ENCODE assay signal across 8 mouse cellular contexts in the genomic region with DNA sequence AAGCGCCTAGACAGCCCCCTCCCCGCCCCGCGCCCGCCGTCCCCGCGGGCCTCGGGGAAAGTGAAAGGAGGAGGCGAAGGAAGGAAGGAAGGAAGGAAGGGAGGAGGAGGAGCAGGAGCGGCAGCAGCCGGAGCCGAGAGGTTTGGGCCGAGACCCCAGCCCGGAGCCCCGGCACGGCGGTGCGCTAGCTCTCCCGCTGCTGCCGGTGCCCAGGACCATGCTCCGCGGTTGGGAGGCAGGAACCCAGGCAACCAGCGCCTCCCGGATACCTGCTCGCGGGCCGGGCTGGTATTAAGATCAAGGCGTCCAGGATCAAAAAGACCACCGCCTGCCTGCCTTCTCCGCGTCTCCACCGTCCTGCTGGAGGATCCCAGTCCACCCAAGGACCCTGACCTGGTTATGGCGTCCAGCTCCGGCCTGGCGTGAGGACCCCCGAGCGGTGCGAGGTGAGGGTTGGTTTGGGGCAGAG. TPM values are rescaled to one million over a fixed set of nuclear protein-coding genes. Genes with fewer than 3 reads are reported as not detected.
A peak's percentile ranks its signal among the peaks of the same experiment; 100 is the strongest.
DNase-seq lines count a peak whose midpoint lies in the region; ATAC-seq and TF ChIP-seq lines count a peak whose summit lies in the region.

No protein-coding gene starts in this region.

- H3K4me3 ChIP-seq in forebrain, embryonic 10.5 days: peak overlapping the region; percentile 98
- H3K4me3 ChIP-seq in kidney, postnatal 0 days (replicated peaks; ENCODE audit: low read depth, low read length): peak overlapping the region; percentile 96
- peak overlapping the region; percentile 84 for H3K4me3 ChIP-seq in midbrain, embryonic 15.5 days

- H3K9ac ChIP-seq in kidney, postnatal 0 days (ENCODE audit: low read depth, low read length): peak overlapping the region; percentile 93
- peak overlapping the region; percentile 97 for H3K9ac ChIP-seq in midbrain, embryonic 15.5 days

- no peak for TF ChIP-seq CTCF in kidney, postnatal 0 days (IDR thresholded peaks at IDR 0.05; ENCODE audit: low read depth)

- DNase-seq in embryo, embryonic 10 days (ENCODE audit: low spot score): peak; percentile 29
- DNase-seq in embryo, embryonic 10.5 days (ENCODE audit: low spot score): no peak
- peak; percentile 23 to 32 for DNase-seq in B cell, adult 2 months
- DNase-seq in forebrain, embryonic 10.5 days (ENCODE audit: extremely low spot score, low spot score): no peak
- DNase-seq in kidney, postnatal 0 days (ENCODE audit: low spot score): no peak
- DNase-seq in ovary, postnatal 10 days (ENCODE audit: low spot score): no peak
- no peak for DNase-seq in ovary, postnatal 14 days (ENCODE audit: low spot score)

- H3K27ac ChIP-seq in forebrain, embryonic 10.5 days: peak overlapping the region; percentile 96
- peak overlapping the region; percentile 95 for H3K27ac ChIP-seq in kidney, postnatal 0 days
- peak overlapping the region; percentile 98 for H3K27ac ChIP-seq in midbrain, embryonic 15.5 days

- peaks cover 8% of the 10 kb centered on the region for H3K36me3 ChIP-seq in forebrain, embryonic 10.5 days (replicated peaks)
- no peaks in the 10 kb centered on the region for H3K36me3 ChIP-seq in kidney, postnatal 0 days (ENCODE audit: insufficient read depth, low read length)
- no peaks in the 10 kb centered on the region for H3K36me3 ChIP-seq in midbrain, embryonic 15.5 days (replicated peaks)

- ATAC-seq in kidney, postnatal 0 days (replicated peaks; ENCODE audit: low FRiP score, low read depth): no peak
- ATAC-seq in midbrain, embryonic 15.5 days (replicated peaks): no peak

- H3K9me3 ChIP-seq in forebrain, embryonic 10.5 days: no peaks in the 10 kb centered on the region
- H3K9me3 ChIP-seq in kidney, postnatal 0 days (replicated peaks; ENCODE audit: low read length): no peaks in the 10 kb centered on the region
- H3K9me3 ChIP-seq in midbrain, embryonic 15.5 days: no peaks in the 10 kb centered on the region

- H3K4me2 ChIP-seq in kidney, postnatal 0 days (ENCODE audit: low read length): peak overlapping the region; percentile 77
- H3K4me2 ChIP-seq in midbrain, embryonic 15.5 days: peak overlapping the region; percentile 93

- WGBS in forebrain, embryonic 10.5 days: 0% methylated on average over 38 of the region's 39 CpGs
- WGBS in kidney, postnatal 0 days: under 1% methylated on average over 33 of the region's 39 CpGs
- WGBS in midbrain, embryonic 15.5 days: 0% methylated on average over 36 of the region's 39 CpGs

- peaks cover 12% of the 10 kb centered on the region for H3K27me3 ChIP-seq in forebrain, embryonic 10.5 days (ENCODE audit: poor library complexity, severe bottlenecking)
- no peaks in the 10 kb centered on the region for H3K27me3 ChIP-seq in kidney, postnatal 0 days (ENCODE audit: insufficient read depth, low read length)
- no peaks in the 10 kb centered on the region for H3K27me3 ChIP-seq in midbrain, embryonic 15.5 days (replicated peaks)

- peaks cover 81% of the 10 kb centered on the region for H3K4me1 ChIP-seq in forebrain, embryonic 10.5 days
- H3K4me1 ChIP-seq in kidney, postnatal 0 days (replicated peaks; ENCODE audit: insufficient read depth, low read length): peaks cover 37% of the 10 kb centered on the region
- H3K4me1 ChIP-seq in midbrain, embryonic 15.5 days: peaks cover 67% of the 10 kb centered on the region

RNA-seq across cellular contexts. Expression of a gene that starts 0.5 kb away (rescaled TPM):
- polyA plus RNA-seq in forebrain, embryonic 10.5 days (2016; fragmentation: Nextera tagmentation; extraction: Ambion mirVana): 3.9 and 5.0 TPM in 2 replicates
- polyA plus RNA-seq in kidney, postnatal 0 days (2015; fragmentation: Nextera tagmentation; extraction: Ambion mirVana): 8.7 and 9.1 TPM in 2 replicates
- polyA plus RNA-seq in midbrain, embryonic 15.5 days (2015; fragmentation: Nextera tagmentation; extraction: Ambion mirVana): 12.5 and 13.0 TPM in 2 replicates

RNA-seq across cellular contexts. Expression of a gene that starts 28.3 kb away (rescaled TPM):
- polyA plus RNA-seq in forebrain, embryonic 10.5 days (2016; fragmentation: Nextera tagmentation; extraction: Ambion mirVana): not detected in 2 replicates
- polyA plus RNA-seq in kidney, postnatal 0 days (2015; fragmentation: Nextera tagmentation; extraction: Ambion mirVana): 19.9 and 27.8 TPM in 2 replicates
- polyA plus RNA-seq in midbrain, embryonic 15.5 days (2015; fragmentation: Nextera tagmentation; extraction: Ambion mirVana): not detected in 2 replicates

RNA-seq across cellular contexts. Expression of a gene that starts 42.1 kb away (rescaled TPM):
- not detected in 2 replicates for polyA plus RNA-seq in forebrain, embryonic 10.5 days (2016; fragmentation: Nextera tagmentation; extraction: Ambion mirVana)
- polyA plus RNA-seq in kidney, postnatal 0 days (2015; fragmentation: Nextera tagmentation; extraction: Ambion mirVana): not detected in 2 replicates
- not detected in 2 replicates for polyA plus RNA-seq in midbrain, embryonic 15.5 days (2015; fragmentation: Nextera tagmentation; extraction: Ambion mirVana)

Comparison
In these comparisons a context has a peak if more than half of its experiments do, and no peak if none do; other contexts are left out.
1. DNase-seq: peak in embryo, embryonic 10 days (single experiment) and B cell, adult 2 months (2 of 2); none in embryo, embryonic 10.5 days (single experiment), forebrain, embryonic 10.5 days (single experiment), kidney, postnatal 0 days (single experiment), ovary, postnatal 10 days (single experiment) and ovary, postnatal 14 days (single experiment).
2. RNA of a gene that starts 28.3 kb away (polyA plus RNA-seq): 19.9 to 27.8 TPM in kidney, postnatal 0 days; not detected in forebrain, embryonic 10.5 days and not detected in midbrain, embryonic 15.5 days; every median in the first group is over 10 times any median in the second.
3. Peak in every context shown above with its lines, with median percentiles within 50 percentile points of each other: H3K27ac ChIP-seq and H3K4me3 ChIP-seq.